Mouse (Mus musculus): ENCODE data around the gene Kmt2a.

Kmt2a gene

GRCm38 (mm10) chr9:44868336-44869094, 12.6 kb downstream of the Kmt2a start:
- Histone ChIP-seq H3K36me3 (ENCODE audit: control insufficient read depth, insufficient read depth, low read length, poor library complexity, severe bottlenecking) (no peaks in the 10 kb centered on the region), H3K27me3 (ENCODE audit: control insufficient read depth, insufficient read depth, low read length, poor library complexity, severe bottlenecking) (no peaks in the 10 kb centered on the region)
- DNase-seq (ENCODE audit: low read depth, low spot score), result peak; percentile 26

- DNase-seq (ENCODE audit: low read depth, low spot score), result no peak
These were observed 13.4 kb downstream of the Kmt2a start for GRCm38 (mm10) chr9:44867664-44868063.

GRCm38 (mm10) chr9:44866501-44867240, 14.4 kb downstream of the Kmt2a start:
- peak; percentile 78 for DNase-seq (ENCODE audit: low read depth, low spot score)
- Histone ChIP-seq H3K36me3 (ENCODE audit: control insufficient read depth, insufficient read depth, low read length, poor library complexity, severe bottlenecking) (no peaks in the 10 kb centered on the region), H3K27me3 (ENCODE audit: control insufficient read depth, insufficient read depth, low read length, poor library complexity, severe bottlenecking) (no peaks in the 10 kb centered on the region)

More at GRCm38 (mm10) chr9:44867664-44868063, 13.4 kb downstream of the Kmt2a start:
- no peaks in the 10 kb centered on the region for H3K36me3 ChIP-seq (ENCODE audit: control insufficient read depth, insufficient read depth, low read length, poor library complexity, severe bottlenecking)
- H3K27me3 ChIP-seq (ENCODE audit: control insufficient read depth, insufficient read depth, low read length, poor library complexity, severe bottlenecking), result no peaks in the 10 kb centered on the region

- Histone ChIP-seq H3K27me3 (ENCODE audit: control insufficient read depth, insufficient read depth, low read length, poor library complexity, severe bottlenecking) (no peaks in the 10 kb centered on the region), H3K36me3 (ENCODE audit: control insufficient read depth, insufficient read depth, low read length, poor library complexity, severe bottlenecking) (no peaks in the 10 kb centered on the region)
- no peak for DNase-seq (ENCODE audit: low read depth, low spot score)
These were observed 20.0 kb downstream of the Kmt2a start for GRCm38 (mm10) chr9:44861121-44861520.

GRCm38 (mm10) chr9:44858657-44859056, 22.4 kb downstream of the Kmt2a start:
- DNase-seq (ENCODE audit: low read depth, low spot score), result no peak
- H3K36me3 ChIP-seq (ENCODE audit: control insufficient read depth, insufficient read depth, low read length, poor library complexity, severe bottlenecking), result no peaks in the 10 kb centered on the region
- no peaks in the 10 kb centered on the region for H3K27me3 ChIP-seq (ENCODE audit: control insufficient read depth, insufficient read depth, low read length, poor library complexity, severe bottlenecking)

GRCm38 (mm10) chr9:44857405-44857992, 23.6 kb downstream of the Kmt2a start:
- Histone ChIP-seq H3K36me3 (ENCODE audit: control insufficient read depth, insufficient read depth, low read length, poor library complexity, severe bottlenecking) (no peaks in the 10 kb centered on the region), H3K27me3 (ENCODE audit: control insufficient read depth, insufficient read depth, low read length, poor library complexity, severe bottlenecking) (no peaks in the 10 kb centered on the region)
- DNase-seq (ENCODE audit: low read depth, low spot score), result no peak

GRCm38 (mm10) chr9:44855153-44855552, 25.9 kb downstream of the Kmt2a start:
- 0 out of 2 replicates have a peak, but pooled peaks cover 2% of the 10 kb centered on the region for H3K36me3 ChIP-seq (ENCODE audit: control insufficient read depth, insufficient read depth, low read length, poor library complexity, severe bottlenecking)
- no peaks in the 10 kb centered on the region for H3K27me3 ChIP-seq (ENCODE audit: control insufficient read depth, insufficient read depth, low read length, poor library complexity, severe bottlenecking)
- no peak for DNase-seq (ENCODE audit: low read depth, low spot score)

- H3K27me3 ChIP-seq (ENCODE audit: control insufficient read depth, insufficient read depth, low read length, poor library complexity, severe bottlenecking), result no peaks in the 10 kb centered on the region
- no peak for DNase-seq (ENCODE audit: low read depth, low spot score)
- H3K36me3 ChIP-seq (ENCODE audit: control insufficient read depth, insufficient read depth, low read length, poor library complexity, severe bottlenecking), result peaks cover 23% of the 10 kb centered on the region
These were observed 33.6 kb downstream of the Kmt2a start for GRCm38 (mm10) chr9:44847446-44847845.

GRCm38 (mm10) chr9:44841241-44841640, 39.9 kb downstream of the Kmt2a start:
- DNase-seq (ENCODE audit: low read depth, low spot score), result peak; percentile 76
- Histone ChIP-seq H3K36me3 (ENCODE audit: control insufficient read depth, insufficient read depth, low read length, poor library complexity, severe bottlenecking) (peaks cover 36% of the 10 kb centered on the region), H3K27me3 (ENCODE audit: control insufficient read depth, insufficient read depth, low read length, poor library complexity, severe bottlenecking) (no peaks in the 10 kb centered on the region)

- H3K36me3 ChIP-seq (ENCODE audit: control insufficient read depth, insufficient read depth, low read length, poor library complexity, severe bottlenecking), result peaks cover 22% of the 10 kb centered on the region
These were observed 44.7 kb downstream of the Kmt2a start for GRCm38 (mm10) chr9:44836439-44836838.

GRCm38 (mm10) chr9:44832356-44832755, 48.7 kb downstream of the Kmt2a start:
- Histone ChIP-seq H3K27me3 (ENCODE audit: control insufficient read depth, insufficient read depth, low read length, poor library complexity, severe bottlenecking) (no peaks in the 10 kb centered on the region), H3K36me3 (ENCODE audit: control insufficient read depth, insufficient read depth, low read length, poor library complexity, severe bottlenecking) (peaks cover 22% of the 10 kb centered on the region)
- no peak for DNase-seq (ENCODE audit: low read depth, low spot score)

More at GRCm38 (mm10) chr9:44836439-44836838, 44.7 kb downstream of the Kmt2a start:
- DNase-seq (ENCODE audit: low read depth, low spot score), result peak; percentile 83
- no peaks in the 10 kb centered on the region for H3K27me3 ChIP-seq (ENCODE audit: control insufficient read depth, insufficient read depth, low read length, poor library complexity, severe bottlenecking)

GRCm38 (mm10) chr9:44830506-44830905, 50.6 kb downstream of the Kmt2a start:
- Histone ChIP-seq H3K27me3 (ENCODE audit: control insufficient read depth, insufficient read depth, low read length, poor library complexity, severe bottlenecking) (no peaks in the 10 kb centered on the region), H3K36me3 (ENCODE audit: control insufficient read depth, insufficient read depth, low read length, poor library complexity, severe bottlenecking) (peaks cover 30% of the 10 kb centered on the region)
- DNase-seq (ENCODE audit: low read depth, low spot score), result no peak

- DNase-seq (ENCODE audit: low read depth, low spot score), result no peak
- H3K27me3 ChIP-seq (ENCODE audit: control insufficient read depth, insufficient read depth, low read length, poor library complexity, severe bottlenecking), result no peaks in the 10 kb centered on the region
- peaks cover 36% of the 10 kb centered on the region for H3K36me3 ChIP-seq (ENCODE audit: control insufficient read depth, insufficient read depth, low read length, poor library complexity, severe bottlenecking)
These were observed 52.2 kb downstream of the Kmt2a start for GRCm38 (mm10) chr9:44828944-44829343.

- no peak for DNase-seq (ENCODE audit: low read depth, low spot score)
- peaks cover 41% of the 10 kb centered on the region for H3K36me3 ChIP-seq (ENCODE audit: control insufficient read depth, insufficient read depth, low read length, poor library complexity, severe bottlenecking)
- H3K27me3 ChIP-seq (ENCODE audit: control insufficient read depth, insufficient read depth, low read length, poor library complexity, severe bottlenecking), result no peaks in the 10 kb centered on the region
These were observed 54.4 kb downstream of the Kmt2a start for GRCm38 (mm10) chr9:44826660-44827059.

Data from splenic B cell, adult 2 months (primary cell).